Mouse (Mus musculus) liver, adult 2 months (tissue): ENCODE data around the gene Tmeff1.

Source experiments
- CTCF ChIP-seq: fragments of 200-500 bp; IDR thresholded peaks from 2 replicates; pipeline ENCODE4 v1.5.1; 2011; ENCODE audit warnings: low read depth, low read length, control low read depth
- POLR2A ChIP-seq: fragments of 200-500 bp; IDR thresholded peaks from 2 replicates; pipeline ENCODE4 v1.6.1; 2011; ENCODE audit warnings: low read length, control low read depth; ENCODE audit not compliant: insufficient read depth; ENCODE audit errors: extremely low read depth

DNA sequence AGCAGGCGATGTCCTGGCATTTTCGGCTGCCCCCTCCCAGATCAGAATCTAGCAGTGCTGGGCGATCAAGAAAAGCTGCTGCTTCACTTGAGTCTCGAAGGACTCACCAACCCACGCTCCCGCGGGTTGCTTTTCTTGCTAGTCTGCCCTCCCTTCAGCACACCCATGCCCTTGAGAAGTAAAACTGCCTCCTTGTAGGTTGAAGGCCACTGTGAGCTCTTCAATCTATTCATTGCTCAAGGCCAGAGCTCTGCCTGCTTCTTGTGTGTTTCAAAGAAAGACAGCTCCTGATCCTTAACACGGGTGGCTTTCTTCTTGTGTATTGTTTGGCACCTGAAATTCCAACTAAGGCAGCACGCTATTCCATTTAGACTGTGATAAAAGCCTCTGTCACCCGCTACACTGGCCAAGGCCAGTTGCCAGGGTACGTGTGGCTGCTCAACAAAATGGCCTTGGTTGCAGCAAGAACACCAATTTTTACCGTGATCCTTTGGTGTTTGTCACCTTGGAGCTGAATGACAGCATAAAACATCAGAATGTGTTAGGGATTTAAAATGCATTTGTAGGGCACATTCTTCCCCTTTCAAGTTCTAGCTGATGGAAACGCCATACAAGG, 91.7 kb downstream of the Tmeff1 start:
- TF ChIP-seq CTCF: no peak
- TF ChIP-seq POLR2A: no peak
